Mouse (Mus musculus) left cerebral cortex, postnatal 10 days (tissue): ENCODE results near the gene Smug1. TPM values are rescaled to one million over a fixed set of nuclear protein-coding genes. Genes with fewer than 3 reads are reported as not detected.

Source experiments
- DNase-seq, 2 experiments: peaks; one replicate each; pipeline ENCODE4 v3.0.0; 2021 to 2022; ENCODE audit warnings: low spot score in 2 of 2, mixed read lengths in 1 of 2; ENCODE audit errors: extremely low spot score in 1 of 2
- intact Hi-C: fragments of 180-260 bp; cut with DNase I; formaldehyde crosslinking; loops from one replicate; pipeline ENCODE4 v1.15.1; 2025
- total RNA-seq, 2 experiments: library from RNA; stranded (reverse); gene quantifications; 2 replicates each; pipeline ENCODE4 v1.2.3; 2021

Gene Smug1
- total RNA-seq, 2 experiments from 2014 or later: 17.5 to 18.2 TPM

DNA sequence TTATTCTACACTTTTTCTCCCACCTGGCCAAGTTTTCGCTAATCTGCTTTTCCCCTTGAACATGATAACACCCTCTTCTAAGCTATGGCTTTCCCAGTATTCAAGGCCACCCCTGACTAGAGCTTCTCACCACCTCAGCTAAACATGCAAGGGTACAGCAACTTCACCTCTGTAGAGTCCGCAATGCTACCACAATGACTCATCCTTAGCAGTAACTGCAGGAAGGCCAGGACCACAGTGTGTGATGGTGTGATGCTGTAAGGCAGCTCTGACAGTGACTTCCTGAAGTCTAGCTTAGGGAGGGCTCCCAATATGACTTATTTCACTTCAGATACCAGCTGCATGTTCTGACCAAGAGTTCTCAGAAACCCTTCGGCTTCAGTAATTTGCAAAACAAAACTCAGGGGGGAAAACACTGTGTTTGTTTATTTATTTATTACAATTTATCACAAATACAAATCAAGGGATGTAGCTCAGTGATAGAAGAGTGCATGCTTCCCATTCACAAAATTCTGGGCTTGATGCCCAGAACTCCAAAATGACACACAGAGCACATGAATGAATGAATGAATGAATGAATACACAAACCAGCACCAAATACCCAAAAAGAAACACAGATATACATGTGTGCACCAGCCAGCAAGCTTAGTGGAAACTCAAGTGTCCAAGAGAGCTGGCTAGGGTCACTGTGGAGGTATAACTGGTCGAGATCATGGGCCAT lies 13.8 kb downstream of the Smug1 start:
- no peak for DNase-seq
- intact Hi-C loops: no loop called here

GRCm38 (mm10) chr15:103152371-103152770 lies 14.5 kb downstream of the Smug1 start:
- intact Hi-C loops: no loop called here
- DNase-seq: no peak

DNA sequence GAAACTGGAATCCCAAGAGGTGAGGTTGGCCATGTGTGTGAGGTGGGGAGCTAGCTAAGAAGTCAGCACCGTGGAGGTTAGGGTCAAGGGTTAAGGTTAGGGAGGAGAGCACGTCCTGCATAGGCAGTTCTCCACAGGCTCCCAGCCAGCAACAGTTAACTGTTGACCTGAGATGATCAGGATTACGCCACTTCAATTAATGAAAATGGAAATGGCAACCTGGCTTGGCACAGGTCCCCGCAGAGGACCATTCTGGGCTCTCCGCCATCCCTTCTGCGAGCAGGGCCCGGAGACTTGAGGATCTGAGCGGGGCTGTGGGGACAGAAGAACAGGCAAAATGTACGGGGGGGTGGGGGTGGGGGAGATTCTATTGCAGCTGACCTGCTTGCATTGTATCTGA lies 19.1 kb downstream of the Smug1 start:
- intact Hi-C loops: no loop called here
- no peak for DNase-seq

DNA sequence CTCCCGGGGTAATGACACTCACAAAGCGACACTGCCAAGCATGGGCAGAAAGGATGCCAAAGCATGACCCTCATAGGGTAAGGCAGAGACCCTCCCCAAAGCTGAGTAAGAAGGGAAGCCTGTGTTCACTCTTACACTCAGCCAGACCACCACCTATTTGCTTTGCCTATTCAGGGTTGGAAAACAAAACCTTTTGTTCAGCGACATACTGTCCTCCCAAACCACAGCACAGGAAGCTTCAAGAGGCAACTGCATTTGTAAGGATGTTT lies 19.5 kb downstream of the Smug1 start:
- no peak for DNase-seq
- intact Hi-C loops: no loop called here

DNA sequence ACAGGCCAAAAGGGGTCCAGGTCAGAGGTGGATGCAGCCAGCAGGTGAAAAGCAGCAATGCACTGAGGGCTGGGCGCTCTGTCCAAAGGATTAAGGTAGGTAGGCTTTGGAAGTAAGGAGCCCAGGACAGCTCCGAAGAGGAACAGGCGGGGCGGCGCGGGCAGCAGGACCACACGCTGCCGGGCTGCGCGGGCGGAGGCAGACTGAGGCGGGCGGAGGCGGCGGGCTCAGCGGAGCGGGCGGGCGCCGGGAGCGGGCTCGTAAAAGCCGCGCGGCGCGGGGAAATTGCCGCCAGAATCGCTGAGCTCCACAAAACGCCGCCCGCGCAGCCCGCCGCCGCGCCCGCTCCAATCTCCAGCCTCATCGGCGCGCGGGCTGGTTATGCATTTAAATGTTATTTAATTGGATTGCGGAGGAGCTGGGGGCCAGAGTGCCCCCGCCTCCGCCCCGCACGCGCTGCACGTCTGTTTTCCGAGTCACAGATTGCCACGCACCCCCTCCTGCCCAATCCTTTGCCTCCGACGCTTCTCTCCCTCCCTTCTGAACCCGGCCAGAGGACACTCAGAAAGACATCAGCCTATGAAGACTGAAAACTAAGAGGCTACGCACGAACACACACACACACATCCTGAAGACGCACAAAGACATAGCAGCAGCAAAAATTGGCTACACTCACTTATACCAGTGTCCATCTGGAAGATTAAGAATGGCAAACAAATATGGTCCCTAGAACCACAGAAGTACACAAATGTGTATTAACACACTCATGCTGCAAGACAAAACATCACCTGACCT lies 20.1 kb downstream of the Smug1 start:
- intact Hi-C loops: no loop called here
- DNase-seq: peak; percentile 46 to 71

- intact Hi-C loops: no loop called here
Measured at GRCm38 (mm10) chr15:103145635-103146299, 21.1 kb downstream of the Smug1 start.

GRCm38 (mm10) chr15:103144176-103144575 lies 22.7 kb downstream of the Smug1 start:
- no peak for DNase-seq
- intact Hi-C loops: no loop called here

More at GRCm38 (mm10) chr15:103145635-103146299, 21.1 kb downstream of the Smug1 start:
- DNase-seq: no peak

DNA sequence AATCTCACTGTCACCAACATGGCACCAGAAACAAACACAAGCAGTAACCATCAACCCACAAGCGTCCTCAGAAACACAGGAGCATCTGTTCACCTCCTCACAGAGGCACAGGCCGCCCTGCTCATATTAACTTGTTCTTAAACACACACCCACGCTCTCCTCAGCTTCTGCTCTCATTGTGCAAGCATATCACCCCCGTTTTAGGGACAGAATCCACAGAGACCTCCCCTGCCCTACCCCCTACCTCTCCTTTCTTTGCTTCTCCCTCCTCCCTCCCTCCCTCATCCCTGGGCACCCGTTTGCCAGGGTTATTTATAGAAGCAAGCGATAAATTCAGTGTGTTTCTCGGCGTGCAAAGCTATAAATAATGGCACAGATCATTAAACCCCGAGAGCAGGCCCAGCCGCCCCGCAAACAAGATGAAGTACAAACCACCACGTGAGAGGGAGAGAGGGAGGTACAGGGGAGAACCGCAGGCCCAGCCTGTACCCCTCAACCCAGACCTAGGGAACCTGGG lies 31.4 kb downstream of the Smug1 start:
- peak in 1 of 2 experiments; percentile 43 for DNase-seq

DNA sequence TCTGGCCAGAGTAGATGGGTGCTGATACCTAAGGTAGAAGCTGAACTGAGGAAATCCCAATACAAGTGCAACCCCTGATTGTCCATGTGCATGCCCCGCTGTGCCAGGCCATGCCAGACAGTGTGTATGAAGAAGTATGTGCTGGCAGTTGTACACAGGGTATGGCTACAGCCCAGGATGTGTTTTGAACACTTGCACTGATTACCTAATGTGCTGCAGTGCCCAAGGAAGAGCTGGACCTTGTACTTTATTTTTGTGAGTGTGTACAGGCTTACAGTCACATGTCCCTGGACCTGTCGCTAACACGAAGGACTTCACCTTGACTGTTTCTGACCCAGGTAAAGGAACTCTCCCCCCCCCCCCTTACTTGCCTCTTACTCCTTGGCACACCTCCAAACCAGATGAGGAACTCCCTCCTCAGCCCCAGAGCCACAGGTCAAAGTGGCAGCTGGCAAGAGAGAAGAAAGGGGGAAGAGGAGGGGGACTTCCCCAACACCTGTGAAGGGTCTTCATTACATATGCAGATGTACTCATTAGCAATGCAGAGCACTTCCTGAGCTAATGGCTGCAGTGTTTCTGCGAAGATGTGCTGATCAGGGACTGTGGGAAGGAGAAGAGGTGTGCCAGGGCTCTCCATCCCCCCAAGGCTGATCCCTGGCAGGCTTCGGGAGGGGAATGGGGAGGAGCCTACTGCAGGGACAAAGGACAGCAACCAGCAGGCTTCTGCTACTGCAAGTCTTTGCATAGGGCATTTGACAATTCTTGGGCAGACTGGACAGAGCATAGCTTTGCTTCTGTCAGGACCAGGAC lies 32.4 kb downstream of the Smug1 start:
- intact Hi-C loops: no loop called here

More for the DNA sequence above, 31.4 kb downstream of the Smug1 start:
- intact Hi-C loops: no loop called here

DNA sequence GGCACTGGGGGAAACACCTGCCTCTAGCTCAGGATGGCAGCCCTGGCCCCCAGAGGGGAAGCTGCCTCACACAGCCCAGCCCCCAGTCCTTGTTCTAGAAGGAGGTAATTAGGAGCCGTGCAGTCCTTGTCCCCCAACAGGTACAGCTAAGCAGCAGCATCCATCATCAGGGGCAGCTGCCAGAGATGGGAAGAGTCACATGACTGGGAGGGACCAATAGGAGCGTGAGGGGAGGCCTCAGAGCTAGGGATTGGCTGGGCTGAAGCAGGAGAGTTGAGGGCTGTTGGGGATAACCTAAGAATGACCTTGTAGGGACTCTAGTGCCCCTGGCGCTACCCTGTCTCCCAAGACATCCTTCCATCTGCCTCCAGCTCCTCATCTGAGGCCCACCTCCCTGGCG lies 33.1 kb downstream of the Smug1 start:
- DNase-seq: no peak
- intact Hi-C loops: no loop called here

More for the DNA sequence above, 32.4 kb downstream of the Smug1 start:
- DNase-seq: no peak

DNA sequence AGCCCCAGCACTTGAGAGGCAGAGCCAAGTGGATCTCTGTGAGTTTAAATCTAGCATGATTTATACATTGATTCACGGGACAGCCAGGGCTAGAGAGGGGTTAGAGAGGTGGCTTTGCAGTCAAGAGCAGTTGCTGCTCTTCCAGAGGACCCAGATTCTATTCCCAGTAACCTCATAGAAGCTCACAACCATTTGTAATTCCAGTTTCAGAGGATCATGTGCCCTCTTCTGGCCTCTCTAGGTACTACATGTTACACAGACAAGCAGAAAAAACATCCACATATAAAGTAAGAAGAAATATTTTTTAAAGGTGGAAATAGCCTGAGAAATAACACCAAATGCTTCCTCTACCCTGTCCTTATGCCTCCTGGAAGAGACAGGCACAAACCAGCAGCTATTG lies 36.2 kb downstream of the Smug1 start:
- intact Hi-C loops: no loop called here
- no peak for DNase-seq

DNA sequence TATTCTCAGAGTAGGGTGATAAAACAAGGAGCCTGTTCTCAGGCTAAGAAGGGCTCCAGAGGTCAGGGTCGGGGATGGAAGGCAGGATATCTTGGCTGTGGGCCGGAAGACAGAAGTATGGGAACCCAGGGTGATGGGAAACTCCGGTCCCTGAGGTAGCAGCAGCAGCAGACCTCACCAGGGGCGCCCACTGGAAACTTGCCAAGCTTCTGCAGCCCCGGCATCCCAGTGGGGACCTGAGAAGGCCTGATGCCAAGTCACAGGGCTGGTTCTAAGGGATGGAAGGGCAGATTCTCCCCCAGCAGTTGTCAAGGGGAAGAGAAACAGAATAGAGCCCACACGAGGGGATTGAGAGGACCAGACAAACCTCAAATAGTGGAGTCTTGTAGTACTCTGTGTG lies 37.6 kb downstream of the Smug1 start:
- peak in 1 of 2 experiments; percentile 45 for DNase-seq
- intact Hi-C loops: no loop called here

- no peak for DNase-seq
- intact Hi-C loops: no loop called here
Measured at GRCm38 (mm10) chr15:103128056-103128833, 38.6 kb downstream of the Smug1 start.

GRCm38 (mm10) chr15:103125982-103126381 lies 40.9 kb downstream of the Smug1 start:
- intact Hi-C loops: no loop called here
- no peak for DNase-seq

- intact Hi-C loops: no loop called here
- no peak for DNase-seq
Measured at GRCm38 (mm10) chr15:103124254-103124653, 42.6 kb downstream of the Smug1 start.

DNA sequence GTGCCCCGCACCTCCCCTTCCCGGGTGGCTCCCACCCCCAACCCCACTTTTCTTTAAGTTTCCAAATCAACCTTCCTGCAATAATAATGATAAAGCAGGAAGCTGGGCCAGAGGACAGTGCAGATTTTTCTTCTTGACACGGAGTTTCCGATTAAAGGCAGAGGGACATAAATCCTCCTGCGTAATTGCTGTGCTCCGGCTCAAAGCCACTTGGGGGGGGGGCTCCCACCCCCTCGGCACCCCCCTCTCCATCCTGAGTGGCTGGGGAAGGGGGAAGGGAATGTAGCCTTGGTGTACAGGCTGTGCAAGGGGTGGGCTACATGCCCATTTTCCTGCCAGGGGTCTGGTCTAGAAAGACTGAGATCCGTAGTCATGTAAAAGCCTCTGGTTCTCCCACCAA lies 43.5 kb downstream of the Smug1 start:
- DNase-seq: no peak
- intact Hi-C loops: no loop called here

GRCm38 (mm10) chr15:103122372-103122771 lies 44.5 kb downstream of the Smug1 start:
- DNase-seq: no peak
- intact Hi-C loops: no loop called here

DNA sequence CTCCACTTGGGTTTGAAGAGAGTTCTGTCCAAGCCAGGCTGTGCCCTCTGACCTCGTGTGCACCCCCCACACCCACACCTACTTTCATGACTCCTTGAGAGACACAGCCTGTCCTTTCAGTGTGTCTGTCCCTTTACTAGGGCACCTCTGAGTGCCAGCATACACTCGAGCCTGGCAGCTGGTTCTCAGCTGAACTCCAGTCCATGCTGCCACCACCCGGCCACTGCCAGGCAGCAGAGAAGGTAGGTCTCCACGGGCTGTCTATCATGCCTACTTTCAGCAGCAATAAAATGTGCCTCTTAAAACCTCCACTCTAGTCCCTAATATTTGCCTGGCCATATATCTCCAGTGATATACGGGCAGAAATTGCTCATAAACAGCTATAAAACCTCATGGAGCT lies 45.5 kb downstream of the Smug1 start:
- DNase-seq: no peak
- intact Hi-C loops: no loop called here
